Mouse (Mus musculus): ENCODE results near the gene Slc25a21. TPM values are rescaled to one million over a fixed set of nuclear protein-coding genes. Genes with fewer than 3 reads are reported as not detected.

The Slc25a21 gene
- polyA plus RNA-seq (2011; ENCODE audit: insufficient read depth, insufficient read length, low replicate concordance, missing spikeins), result 9.5 and 18.3 TPM in 2 replicates

DNA sequence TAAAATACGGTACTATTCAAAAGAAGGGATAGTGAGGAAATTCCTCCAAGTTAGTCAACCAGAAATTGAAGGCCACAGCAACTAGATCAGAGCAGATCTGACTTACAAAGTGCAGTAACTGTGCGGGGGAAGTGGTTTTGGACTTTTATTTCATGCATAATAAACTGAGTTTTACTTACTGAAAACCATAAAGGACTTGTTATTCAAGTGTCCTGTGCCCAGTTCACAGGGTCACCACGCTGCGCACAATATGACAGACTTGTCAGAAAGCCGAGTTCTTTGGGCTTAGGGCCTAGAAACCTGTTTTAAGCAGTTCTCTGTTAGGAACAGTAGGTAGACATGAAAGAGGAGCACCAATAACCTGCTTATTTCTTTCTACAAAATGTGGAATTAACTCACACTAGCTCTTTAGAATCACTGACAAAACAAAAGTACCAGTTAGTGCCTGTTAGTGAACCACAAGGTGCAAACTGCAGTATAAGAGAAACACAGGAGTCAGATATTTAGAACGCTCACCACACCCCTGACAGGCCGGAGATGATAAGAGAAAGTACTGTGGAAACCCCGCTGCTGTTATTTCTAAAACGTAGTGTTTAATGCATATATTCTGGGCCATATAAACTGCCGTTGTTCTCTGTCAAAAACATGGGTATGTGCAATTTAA lies at the start of gene Slc25a21:
Gene Slc25a21 (minus strand): TSS at position 110 of the 664 bp plus-strand sequence.
- peak within 1 kb of the TSS; percentile 75 for H3K4me3 ChIP-seq (replicated peaks; ENCODE audit: control insufficient read depth, low read depth, low read length)
- 59% methylated on average over 10 of the region's 10 CpGs for WGBS
- peak within 1 kb of the TSS; percentile 96 for H3K27ac ChIP-seq (ENCODE audit: control insufficient read depth, insufficient read depth, low read depth, low read length, poor library complexity)
- no peaks in the 10 kb centered on the region; the same call in 1 of the 2 replicates for H3K4me1 ChIP-seq (ENCODE audit: control insufficient read depth, insufficient read depth, low read length)
- TF ChIP-seq POLR2A (IDR thresholded peaks at IDR 0.05; ENCODE audit: borderline replicate concordance, control insufficient read depth, low read depth, low read length), result no peak
- no peak for TF ChIP-seq CTCF (IDR thresholded peaks at IDR 0.05; ENCODE audit: control insufficient read depth, insufficient read depth, low read length)

DNA sequence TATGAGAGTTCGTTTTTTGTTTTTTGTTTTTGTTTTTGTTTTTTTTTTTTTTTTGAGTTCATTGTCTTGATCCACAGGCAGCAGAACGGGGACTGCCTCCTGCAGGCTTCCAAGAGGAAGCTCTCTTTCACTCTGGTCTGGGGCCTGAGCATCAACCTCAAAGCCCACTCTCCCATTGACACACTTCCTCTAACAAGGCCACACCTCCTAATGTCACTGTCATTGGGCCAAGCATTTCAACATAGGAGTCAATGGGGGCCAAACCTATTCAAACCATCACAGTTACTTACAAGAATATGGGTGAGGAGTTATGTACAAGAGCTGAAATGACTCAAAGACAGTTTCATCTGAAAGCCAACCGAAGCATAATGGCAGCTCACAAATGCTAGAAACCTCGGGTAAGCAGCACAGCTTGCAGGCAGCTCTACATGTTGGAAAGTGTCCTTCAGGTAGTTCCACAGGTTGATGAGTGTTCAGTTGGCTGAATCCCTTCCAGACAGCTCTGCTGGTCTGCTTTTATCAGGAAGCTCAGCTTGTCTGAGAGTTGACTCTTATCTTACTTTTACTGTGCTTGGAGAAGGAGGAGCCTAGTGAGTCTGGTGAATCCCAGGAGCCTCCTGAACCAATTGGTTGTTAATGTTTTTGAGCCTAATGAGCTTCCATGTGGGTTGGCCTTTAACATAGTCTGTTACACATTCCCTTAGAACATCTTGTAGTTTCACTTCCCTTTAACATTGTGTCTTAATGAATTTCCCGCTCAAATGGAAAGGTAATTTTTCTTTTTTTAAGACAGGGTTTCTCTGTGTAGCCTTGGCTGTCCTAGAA lies 46.6 kb upstream of the Slc25a21 start:
- WGBS, result 63% methylated on average over 5 of the region's 5 CpGs
- Histone ChIP-seq H3K4me1 (ENCODE audit: control insufficient read depth, insufficient read depth, low read length) (no peaks in the 10 kb centered on the region; the same call in 1 of the 2 replicates), H3K4me3 (replicated peaks; ENCODE audit: control insufficient read depth, low read depth, low read length) (no peak overlapping the region), H3K27ac (ENCODE audit: control insufficient read depth, insufficient read depth, low read depth, low read length, poor library complexity) (no peak overlapping the region)
- no peak for TF ChIP-seq POLR2A (IDR thresholded peaks at IDR 0.05; ENCODE audit: borderline replicate concordance, control insufficient read depth, low read depth, low read length)
- TF ChIP-seq CTCF (IDR thresholded peaks at IDR 0.05; ENCODE audit: control insufficient read depth, insufficient read depth, low read length), result no peak

DNA sequence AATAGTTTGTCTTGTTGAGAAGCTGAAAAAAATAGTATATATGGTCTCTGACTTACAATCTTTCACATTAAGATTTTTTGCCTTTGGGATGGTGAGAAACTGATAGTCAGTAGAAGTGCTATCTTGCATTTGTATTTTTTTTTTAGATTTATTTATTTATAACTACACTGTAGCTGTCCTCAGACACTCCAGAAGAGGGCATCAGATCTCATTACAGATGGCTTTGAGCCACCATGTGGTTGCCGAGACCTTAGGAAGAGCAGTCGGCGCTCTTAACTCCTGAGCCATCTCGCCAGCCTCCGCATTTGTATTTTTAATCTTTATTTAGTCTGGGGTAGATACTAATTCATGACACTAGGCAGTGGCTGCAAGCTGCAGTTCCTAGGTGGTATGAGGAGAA lies 36.1 kb upstream of the Slc25a21 start:
- H3K4me1 ChIP-seq (ENCODE audit: control insufficient read depth, insufficient read depth, low read length), result no peaks in the 10 kb centered on the region; the same call in 1 of the 2 replicates
- 39% methylated on average over 5 of the region's 5 CpGs for WGBS
- TF ChIP-seq POLR2A (IDR thresholded peaks at IDR 0.05; ENCODE audit: borderline replicate concordance, control insufficient read depth, low read depth, low read length) (no peak), CTCF (IDR thresholded peaks at IDR 0.05; ENCODE audit: control insufficient read depth, insufficient read depth, low read length) (no peak)
- no peak overlapping the region for H3K27ac ChIP-seq (ENCODE audit: control insufficient read depth, insufficient read depth, low read depth, low read length, poor library complexity)
- no peak overlapping the region for H3K4me3 ChIP-seq (replicated peaks; ENCODE audit: control insufficient read depth, low read depth, low read length)

DNA sequence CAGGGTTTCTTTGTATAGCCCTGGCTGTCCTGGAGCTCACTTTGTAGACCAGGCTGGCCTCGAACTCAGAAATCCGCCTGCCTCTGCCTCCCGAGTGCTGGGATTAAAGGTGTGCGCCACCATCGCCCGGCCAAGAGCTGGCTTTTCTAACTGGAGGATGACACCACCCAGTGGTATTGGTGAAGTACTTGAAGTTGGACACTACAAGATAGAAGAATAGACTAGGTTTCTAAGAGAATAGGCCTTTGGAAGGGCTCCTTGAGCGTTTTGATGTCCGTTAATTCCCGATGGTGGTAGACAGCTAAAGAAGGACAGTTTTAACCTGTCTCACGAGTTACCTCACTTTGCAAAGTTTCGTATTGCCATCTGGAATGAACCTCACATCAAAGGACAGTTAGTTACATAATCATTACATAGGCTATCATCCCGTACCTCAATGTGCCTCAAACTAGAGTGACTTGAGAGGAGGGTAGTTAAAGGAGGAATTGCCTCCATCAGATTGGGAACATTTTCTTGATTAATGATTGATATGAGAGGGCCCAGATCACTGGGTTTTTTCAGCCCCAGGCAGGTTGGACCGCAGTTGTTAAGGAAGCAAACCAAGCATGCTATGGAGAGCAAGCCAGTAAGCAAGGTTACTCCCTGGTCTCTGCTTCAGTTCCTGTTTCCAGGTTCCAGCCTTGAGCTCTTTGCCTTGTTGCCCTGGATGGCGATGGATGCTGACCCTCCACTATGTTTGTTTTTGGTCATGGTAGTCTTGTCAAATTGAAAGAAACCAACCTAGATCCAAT lies 34.0 kb upstream of the Slc25a21 start:
- peak overlapping the region; percentile 51 for H3K4me3 ChIP-seq (replicated peaks; ENCODE audit: control insufficient read depth, low read depth, low read length)
- 26% methylated on average over 14 of the region's 14 CpGs for WGBS
- TF ChIP-seq CTCF (IDR thresholded peaks at IDR 0.05; ENCODE audit: control insufficient read depth, insufficient read depth, low read length), result peak; percentile 19; the same call in 1 of the 2 replicates
- no peak for TF ChIP-seq POLR2A (IDR thresholded peaks at IDR 0.05; ENCODE audit: borderline replicate concordance, control insufficient read depth, low read depth, low read length)
- no peaks in the 10 kb centered on the region; the same call in 1 of the 2 replicates for H3K4me1 ChIP-seq (ENCODE audit: control insufficient read depth, insufficient read depth, low read length)
- H3K27ac ChIP-seq (ENCODE audit: control insufficient read depth, insufficient read depth, low read depth, low read length, poor library complexity), result no peak overlapping the region

DNA sequence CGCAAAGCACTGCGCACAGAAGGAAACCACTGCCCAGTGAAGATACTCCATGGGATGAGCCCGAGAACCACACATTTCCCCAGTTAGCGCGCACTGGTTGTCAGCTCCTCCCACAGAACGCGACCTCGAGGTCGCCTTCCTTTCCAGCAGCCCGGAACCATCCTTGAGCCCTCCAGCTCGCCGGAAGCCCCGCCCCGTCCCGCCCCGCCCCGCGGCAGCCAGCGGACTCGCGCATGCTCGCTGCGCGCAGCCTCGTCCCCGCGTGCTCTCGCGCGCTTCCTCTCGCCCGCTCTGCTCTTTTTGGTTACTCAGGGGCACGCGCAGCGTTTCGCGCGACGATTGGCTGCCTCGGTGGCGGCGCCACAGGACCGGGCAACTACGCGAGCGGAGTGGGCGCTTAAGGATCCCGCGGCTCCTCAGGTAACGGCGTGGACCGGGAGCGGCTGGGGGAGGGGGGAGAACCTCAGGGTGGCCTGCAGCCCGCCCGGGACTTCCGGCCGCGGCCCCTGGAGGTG lies 33.0 kb upstream of the Slc25a21 start, which contains the start of the genes Prps1l3 and Mipol1:
Gene Prps1l3 (plus strand): TSS at position 221 of the 515 bp plus-strand sequence.
Gene Mipol1 (plus strand): TSS at position 236 of the 515 bp plus-strand sequence.
- WGBS, result under 1% methylated on average over 58 of the region's 58 CpGs
- peak; percentile 66 for TF ChIP-seq POLR2A (IDR thresholded peaks at IDR 0.05; ENCODE audit: borderline replicate concordance, control insufficient read depth, low read depth, low read length)
- TF ChIP-seq CTCF (IDR thresholded peaks at IDR 0.05; ENCODE audit: control insufficient read depth, insufficient read depth, low read length), result no peak
- no peaks in the 10 kb centered on the region; the same call in 1 of the 2 replicates for H3K4me1 ChIP-seq (ENCODE audit: control insufficient read depth, insufficient read depth, low read length)
- peak within 1 kb of the TSS; percentile 95 for H3K27ac ChIP-seq (ENCODE audit: control insufficient read depth, insufficient read depth, low read depth, low read length, poor library complexity)
- peak within 1 kb of the TSS; percentile 100 for H3K4me3 ChIP-seq (replicated peaks; ENCODE audit: control insufficient read depth, low read depth, low read length)

DNA sequence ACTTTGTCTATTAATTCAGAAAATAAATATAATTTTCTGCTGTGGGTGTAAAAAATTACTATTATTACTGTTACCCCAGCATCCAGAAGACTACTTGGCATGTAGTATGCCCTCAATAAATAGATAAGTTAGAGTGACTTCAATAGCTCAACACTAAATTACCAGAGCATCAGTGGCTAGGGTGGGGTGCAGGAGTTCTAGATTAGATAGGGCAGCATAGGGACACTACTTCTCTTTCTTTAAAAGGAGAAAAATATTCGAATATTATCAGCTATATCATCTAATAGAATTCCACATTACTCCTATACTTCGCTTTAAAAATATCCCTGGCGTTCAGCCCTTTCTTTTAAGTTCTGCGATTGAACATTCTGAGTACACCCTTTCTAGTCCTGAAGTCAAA lies 32.4 kb upstream of the Slc25a21 start:
- WGBS, result 5% methylated on average over 4 of the region's 4 CpGs

DNA sequence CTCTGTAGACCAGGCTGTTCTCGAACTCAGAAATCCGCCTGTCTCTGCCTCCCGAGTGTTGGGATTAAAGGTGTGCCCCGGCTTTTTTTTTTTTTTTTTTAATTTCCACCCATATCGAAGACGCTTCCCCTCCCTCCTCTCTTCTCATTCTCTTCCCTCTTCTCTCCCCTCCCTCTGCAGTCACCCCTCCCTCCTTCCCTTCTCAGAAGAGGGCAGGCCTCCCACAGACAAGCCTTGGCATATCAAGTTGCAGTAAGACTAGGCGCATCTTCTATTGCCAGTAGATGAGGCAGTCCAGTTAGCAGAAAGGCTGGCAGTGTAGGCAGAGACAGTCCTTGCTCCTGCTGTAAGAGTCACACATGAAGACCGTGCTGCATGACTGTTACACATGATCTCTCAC lies 30.5 kb upstream of the Slc25a21 start:
- Histone ChIP-seq H3K4me3 (replicated peaks; ENCODE audit: control insufficient read depth, low read depth, low read length) (no peak overlapping the region), H3K4me1 (ENCODE audit: control insufficient read depth, insufficient read depth, low read length) (no peaks in the 10 kb centered on the region; the same call in 1 of the 2 replicates), H3K27ac (ENCODE audit: control insufficient read depth, insufficient read depth, low read depth, low read length, poor library complexity) (no peak overlapping the region)
- WGBS, result 84% methylated on average over 3 of the region's 8 CpGs
- no peak for TF ChIP-seq POLR2A (IDR thresholded peaks at IDR 0.05; ENCODE audit: borderline replicate concordance, control insufficient read depth, low read depth, low read length)
- TF ChIP-seq CTCF (IDR thresholded peaks at IDR 0.05; ENCODE audit: control insufficient read depth, insufficient read depth, low read length), result no peak

More for the DNA sequence above, 32.4 kb upstream of the Slc25a21 start:
- Histone ChIP-seq H3K4me1 (ENCODE audit: control insufficient read depth, insufficient read depth, low read length) (no peaks in the 10 kb centered on the region; the same call in 1 of the 2 replicates), H3K4me3 (replicated peaks; ENCODE audit: control insufficient read depth, low read depth, low read length) (peak overlapping the region; percentile 100), H3K27ac (ENCODE audit: control insufficient read depth, insufficient read depth, low read depth, low read length, poor library complexity) (peak overlapping the region; percentile 95)
- TF ChIP-seq CTCF (IDR thresholded peaks at IDR 0.05; ENCODE audit: control insufficient read depth, insufficient read depth, low read length) (no peak), POLR2A (IDR thresholded peaks at IDR 0.05; ENCODE audit: borderline replicate concordance, control insufficient read depth, low read depth, low read length) (no peak)

Data from bone marrow, adult 2 months (tissue).